In the genomic region with DNA sequence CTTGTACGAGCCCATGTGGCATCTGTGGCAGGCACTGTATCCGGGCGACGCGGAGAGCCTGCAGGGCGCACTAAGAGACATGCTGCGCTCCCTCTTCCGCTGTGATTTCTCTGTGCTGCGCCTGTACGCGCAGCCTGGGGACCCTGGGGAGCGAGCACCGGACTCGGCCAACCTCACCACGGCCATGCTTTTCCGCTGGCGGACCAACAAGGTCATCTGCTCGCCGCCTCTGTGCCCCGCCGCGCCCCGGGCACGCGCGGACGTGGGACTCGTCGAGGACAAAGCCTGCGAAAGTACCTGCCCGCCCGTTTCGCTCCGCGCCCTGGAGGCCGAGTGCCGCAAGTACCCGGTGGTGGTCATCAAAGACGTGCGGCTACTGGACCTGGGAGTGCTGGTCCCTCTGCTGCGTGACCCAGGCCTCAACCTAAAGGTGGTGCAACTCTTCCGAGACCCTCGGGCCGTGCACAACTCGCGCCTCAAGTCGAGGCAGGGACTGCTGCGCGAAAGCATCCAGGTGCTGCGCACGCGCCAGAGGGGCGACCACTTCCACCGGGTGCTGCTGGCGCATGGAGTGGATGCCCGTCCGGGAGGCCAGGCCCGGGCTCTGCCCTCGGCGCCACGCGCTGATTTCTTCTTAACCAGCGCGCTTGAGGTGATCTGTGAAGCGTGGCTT, we compare ENCODE assay signal across 8 mouse cellular contexts. TPM values are rescaled to one million over a fixed set of nuclear protein-coding genes. Genes with fewer than 3 reads are reported as not detected.
DNase-seq lines count a peak whose midpoint lies in the region; ATAC-seq and TF ChIP-seq lines count a peak whose summit lies in the region.

No protein-coding gene starts in this region.

- no peak for TF ChIP-seq POLR2A in olfactory bulb, adult 2 months (IDR thresholded peaks at IDR 0.05; ENCODE audit: insufficient read depth, low read depth, low read length)

- ATAC-seq in forebrain, embryonic 12.5 days (ENCODE audit: low FRiP score), result peak; percentile 68
- peak; percentile 65 for ATAC-seq in hindbrain, embryonic 15.5 days (ENCODE audit: low FRiP score, low read depth)
- ATAC-seq in liver, embryonic 16.5 days (ENCODE audit: low read depth), result no peak
- ATAC-seq in CD4-positive, CD25-positive, alpha-beta regulatory T cell, adult 4 months, result no peak

- peak overlapping the region; percentile 67 for H3K4me2 ChIP-seq in forebrain, embryonic 12.5 days
- peak overlapping the region; percentile 74 for H3K4me2 ChIP-seq in hindbrain, embryonic 15.5 days
- peak overlapping the region; percentile 46 for H3K4me2 ChIP-seq in liver, embryonic 16.5 days (ENCODE audit: low read depth, low read length)

- no peak for DNase-seq in left cerebral cortex, adult 2 months (ENCODE audit: extremely low spot score in 1 of 2, low spot score in 2 of 2)
- no peak for DNase-seq in left cerebral cortex, postnatal 25 days (ENCODE audit: low spot score in 2 of 2)
- peak; percentile 12 for DNase-seq in adrenal gland, postnatal 10 days

- H3K4me3 ChIP-seq in left cerebral cortex, adult 2 months, result peak overlapping the region; percentile 44
- H3K4me3 ChIP-seq in forebrain, embryonic 12.5 days (replicated peaks), result peak overlapping the region; percentile 46
- H3K4me3 ChIP-seq in hindbrain, embryonic 15.5 days, result peak overlapping the region; percentile 46
- H3K4me3 ChIP-seq in liver, embryonic 16.5 days (ENCODE audit: low read depth, low read length), result peak overlapping the region; percentile 37
- H3K4me3 ChIP-seq in olfactory bulb, adult 2 months (ENCODE audit: insufficient read depth, low read depth, low read length), result peak overlapping the region; percentile 42

- H3K27me3 ChIP-seq in forebrain, embryonic 12.5 days, result peaks cover 18% of the 10 kb centered on the region
- no peaks in the 10 kb centered on the region for H3K27me3 ChIP-seq in hindbrain, embryonic 15.5 days
- H3K27me3 ChIP-seq in liver, embryonic 16.5 days (ENCODE audit: control insufficient read depth, insufficient read depth, low read depth, low read length), result peaks cover 22% of the 10 kb centered on the region

- 24% methylated on average over 64 of the region's 65 CpGs for WGBS in forebrain, embryonic 12.5 days
- WGBS in hindbrain, embryonic 15.5 days, result 20% methylated on average over 60 of the region's 65 CpGs
- WGBS in liver, embryonic 16.5 days (ENCODE audit: insufficient replicate concordance), result 26% methylated on average over 65 of the region's 65 CpGs
- WGBS in olfactory bulb, adult 2 months, result 19% methylated on average over 65 of the region's 65 CpGs

- no peak; the same call in 1 of the 2 replicates for TF ChIP-seq CTCF in left cerebral cortex, adult 2 months (IDR thresholded peaks at IDR 0.05)
- TF ChIP-seq CTCF in olfactory bulb, adult 2 months (IDR thresholded peaks at IDR 0.05; ENCODE audit: insufficient read depth, low read depth, low read length), result no peak

- H3K27ac ChIP-seq in left cerebral cortex, adult 2 months, result no peak overlapping the region
- H3K27ac ChIP-seq in forebrain, embryonic 12.5 days, result no peak overlapping the region
- no peak overlapping the region for H3K27ac ChIP-seq in hindbrain, embryonic 15.5 days (replicated peaks)
- no peak overlapping the region for H3K27ac ChIP-seq in liver, embryonic 16.5 days (ENCODE audit: low read length)
- H3K27ac ChIP-seq in olfactory bulb, adult 2 months (ENCODE audit: insufficient read depth, low read depth, low read length), result no peak overlapping the region

- H3K9ac ChIP-seq in forebrain, embryonic 12.5 days, result peak overlapping the region; percentile 12; the same call in 1 of the 2 replicates
- H3K9ac ChIP-seq in hindbrain, embryonic 15.5 days, result peak overlapping the region; percentile 28
- no peak overlapping the region for H3K9ac ChIP-seq in liver, embryonic 16.5 days (ENCODE audit: low read depth, low read length)

- 0 out of 2 replicates have a peak, but pooled peaks cover 5% of the 10 kb centered on the region for H3K4me1 ChIP-seq in forebrain, embryonic 12.5 days
- H3K4me1 ChIP-seq in hindbrain, embryonic 15.5 days (replicated peaks), result no peaks in the 10 kb centered on the region
- no peaks in the 10 kb centered on the region for H3K4me1 ChIP-seq in liver, embryonic 16.5 days (ENCODE audit: control insufficient read depth, low read depth, low read length)
- H3K4me1 ChIP-seq in olfactory bulb, adult 2 months (ENCODE audit: control insufficient read depth, insufficient read depth, low read length), result peaks cover 13% of the 10 kb centered on the region

- no peaks in the 10 kb centered on the region for H3K36me3 ChIP-seq in forebrain, embryonic 12.5 days (replicated peaks)
- no peaks in the 10 kb centered on the region for H3K36me3 ChIP-seq in hindbrain, embryonic 15.5 days
- H3K36me3 ChIP-seq in liver, embryonic 16.5 days (ENCODE audit: control insufficient read depth, insufficient read depth), result no peaks in the 10 kb centered on the region

- intact Hi-C loops in left cerebral cortex, adult 2 months (cut with DNase I), result loop anchor here (5.0 kb wide), 1 partner anchor 97 kb away; no protein-coding TSS in a partner anchor
- intact Hi-C loops in left cerebral cortex, postnatal 25 days (cut with DNase I), result loop anchor here (10.0 kb wide), 1 partner anchor 95 kb away; no protein-coding TSS in a partner anchor

- no peaks in the 10 kb centered on the region for H3K9me3 ChIP-seq in forebrain, embryonic 12.5 days
- H3K9me3 ChIP-seq in hindbrain, embryonic 15.5 days, result no peaks in the 10 kb centered on the region
- H3K9me3 ChIP-seq in liver, embryonic 16.5 days (replicated peaks; ENCODE audit: control insufficient read depth, low read length), result no peaks in the 10 kb centered on the region

RNA-seq across cellular contexts. Expression of a gene that starts 0.9 kb away (rescaled TPM):
- total RNA-seq in left cerebral cortex, adult 2 months (2021), result 1 to 10 TPM; 1.7 to 3.6 TPM
- 1 to 10 TPM; 2.1 to 3.8 TPM for total RNA-seq in left cerebral cortex, postnatal 25 days (2021)
- 1 to 10 TPM; 4.2 to 5.6 TPM for total RNA-seq in adrenal gland, postnatal 10 days (2021)
- 2.6 and 2.8 TPM in 2 replicates for polyA plus RNA-seq in forebrain, embryonic 12.5 days (2016; fragmentation: Nextera tagmentation; extraction: Ambion mirVana)
- 7.1 and 8.6 TPM in 2 replicates for polyA plus RNA-seq in hindbrain, embryonic 15.5 days (2015; fragmentation: Nextera tagmentation; extraction: Ambion mirVana)
- 0.85 and 0.94 TPM in 2 replicates for polyA plus RNA-seq in liver, embryonic 16.5 days (2015; fragmentation: Nextera tagmentation; extraction: Ambion mirVana)
- polyA plus RNA-seq in olfactory bulb, adult 2 months (2012; ENCODE audit: insufficient read depth, insufficient read length, low replicate concordance, missing spikeins), result not detected in 2 replicates
- under 1 TPM in 1 of 2 experiments, not detected in 1; 0.27 TPM for polyA plus RNA-seq in CD4-positive, CD25-positive, alpha-beta regulatory T cell, adult 4 months (2017; shearing (Covaris generic))

Comparison
In these comparisons a context has a peak if more than half of its experiments do, and no peak if none do; other contexts are left out.
1. ATAC-seq: peak in forebrain, embryonic 12.5 days (single experiment) and hindbrain, embryonic 15.5 days (single experiment); none in liver, embryonic 16.5 days (single experiment) and CD4-positive, CD25-positive, alpha-beta regulatory T cell, adult 4 months (single experiment).
2. Peak in every context shown above with its lines, with median percentiles within 50 percentile points of each other: H3K4me3 ChIP-seq and H3K4me2 ChIP-seq.